Mouse (Mus musculus) liver, embryonic 13.5 days (tissue): ENCODE results near the gene Gm34653. TPM values are rescaled to one million over a fixed set of nuclear protein-coding genes. Genes with fewer than 3 reads are reported as not detected.
A peak's percentile ranks its signal among the peaks of the same experiment; 100 is the strongest.
"Not testable (repeated sequence)": the region's sequence is repeated elsewhere in the genome, so short reads cannot be mapped to it uniquely, and the experiment has no call there.

ENCODE experiments used
- ATAC-seq: fragments of 200-750 bp; cut with Nextera tagmentation; 2 replicates; pipeline ENCODE4 v1.8.0; 2017; ENCODE audit warnings: low read depth, mild to moderate bottlenecking, moderate number of reproducible peaks, moderate library complexity
- DNase-seq: peaks from one replicate; pipeline ENCODE4 v3.0.0; 2022
- H3K27ac ChIP-seq: fragments of 300-500 bp; sonication (generic); 2 replicates; pipeline ENCODE4 v1.5.1; 2015; ENCODE audit warnings: moderate library complexity, mild to moderate bottlenecking, inconsistent platforms
- H3K27me3 ChIP-seq: fragments of 300-500 bp; sonication (generic); 2 replicates; pipeline ENCODE4 v1.6.1; 2015; ENCODE audit warnings: mild to moderate bottlenecking, inconsistent platforms
- H3K36me3 ChIP-seq: fragments of 300-500 bp; sonication (generic); 2 replicates; pipeline ENCODE4 v1.6.1; 2015; ENCODE audit warnings: mild to moderate bottlenecking, inconsistent platforms
- H3K4me1 ChIP-seq: fragments of 300-500 bp; sonication (generic); replicated peaks from 2 replicates; pipeline ENCODE4 v1.6.1; 2015; ENCODE audit warnings: inconsistent platforms
- H3K4me2 ChIP-seq: fragments of 300-500 bp; sonication (generic); 2 replicates; pipeline ENCODE4 v1.6.1; 2015; ENCODE audit warnings: inconsistent platforms, mild to moderate bottlenecking, moderate library complexity
- H3K4me3 ChIP-seq: fragments of 300-500 bp; sonication (generic); replicated peaks from 2 replicates; pipeline ENCODE4 v1.5.1; 2015; ENCODE audit warnings: mild to moderate bottlenecking, inconsistent platforms
- H3K9ac ChIP-seq: fragments of 300-500 bp; sonication (generic); 2 replicates; pipeline ENCODE4 v1.6.1; 2015; ENCODE audit warnings: mild to moderate bottlenecking, inconsistent platforms
- H3K9me3 ChIP-seq: fragments of 300-500 bp; sonication (generic); replicated peaks from 2 replicates; pipeline ENCODE4 v1.6.1; 2016; ENCODE audit warnings: inconsistent platforms
- WGBS: fragments of 180-500 bp; shearing (Covaris S2); methylation state at CpG from one replicate; pipeline ENCODE4 v1.1.7; 2015; ENCODE audit not compliant: insufficient replicate concordance; 5-methylcytosine and 5-hydroxymethylcytosine counted together
- polyA plus RNA-seq: library from polyadenylated mRNA; unstranded; fragments of >200 nt; fragmentation: Nextera tagmentation; extraction: Ambion mirVana; gene quantifications from 2 replicates; pipeline ENCODE4 v1.2.1, GENCODE M21; 2015

The Gm34653 gene
- 0.08 TPM in 1 of 2 replicates, not detected in the other for polyA plus RNA-seq

GRCm38 (mm10) chr2:34832766-34833457 lies at the start of gene Gm34653:
Gm34653 (plus strand) TSS chr2:34833007.
- not testable (repeated sequence) for H3K4me2 ChIP-seq, DNase-seq, H3K27me3 ChIP-seq, H3K9me3 ChIP-seq, H3K4me3 ChIP-seq, H3K36me3 ChIP-seq, ATAC-seq, H3K27ac ChIP-seq, H3K9ac ChIP-seq, H3K4me1 ChIP-seq
- 57% methylated on average over 11 of the region's 11 CpGs for WGBS

GRCm38 (mm10) chr2:34783064-34784020 lies 49.5 kb upstream of the Gm34653 start:
- peak; percentile 88 for DNase-seq
- H3K27ac ChIP-seq: peak overlapping the region; percentile 99
- peak overlapping the region; percentile 70 for H3K9ac ChIP-seq
- WGBS: 30% methylated on average over 14 of the region's 14 CpGs
- no peaks in the 10 kb centered on the region for H3K9me3 ChIP-seq
- peak overlapping the region; percentile 64 for H3K4me2 ChIP-seq
- peaks cover 40% of the 10 kb centered on the region for H3K4me1 ChIP-seq
- no peaks in the 10 kb centered on the region for H3K27me3 ChIP-seq
- peak; percentile 98 for ATAC-seq
- H3K36me3 ChIP-seq: peaks cover 76% of the 10 kb centered on the region
- peak overlapping the region; percentile 32 for H3K4me3 ChIP-seq

GRCm38 (mm10) chr2:34784085-34784484 lies 48.7 kb upstream of the Gm34653 start:
- Histone ChIP-seq H3K9ac (peak overlapping the region; percentile 66; the same call in 1 of the 2 replicates), H3K36me3 (peaks cover 75% of the 10 kb centered on the region), H3K4me2 (no peak overlapping the region), H3K9me3 (no peaks in the 10 kb centered on the region), H3K4me1 (peaks cover 39% of the 10 kb centered on the region), H3K27ac (peak overlapping the region; percentile 99), H3K4me3 (no peak overlapping the region), H3K27me3 (no peaks in the 10 kb centered on the region)
- DNase-seq: peak; percentile 70
- no peak for ATAC-seq
- WGBS: 51% methylated on average over 2 of the region's 2 CpGs

- Histone ChIP-seq H3K27ac (0 out of 2 replicates have a peak overlapping the region, but pooled peaks have one; percentile 30), H3K4me3 (no peak overlapping the region), H3K9ac (no peak overlapping the region), H3K4me2 (no peak overlapping the region), H3K4me1 (0 out of 2 replicates have a peak, but pooled peaks cover 3% of the 10 kb centered on the region), H3K36me3 (peaks cover 60% of the 10 kb centered on the region), H3K9me3 (no peaks in the 10 kb centered on the region), H3K27me3 (no peaks in the 10 kb centered on the region)
- no peak for ATAC-seq
- 65% methylated on average over 8 of the region's 8 CpGs for WGBS
- DNase-seq: no peak
These were observed 42.5 kb upstream of the Gm34653 start for GRCm38 (mm10) chr2:34790282-34790681.

- H3K27ac ChIP-seq, H3K27me3 ChIP-seq, H3K9me3 ChIP-seq, H3K9ac ChIP-seq, H3K4me2 ChIP-seq, H3K4me3 ChIP-seq, H3K4me1 ChIP-seq, ATAC-seq, DNase-seq: not testable (repeated sequence)
- peaks cover 55% of the 10 kb centered on the region for H3K36me3 ChIP-seq
- WGBS: 85% methylated on average over 2 of the region's 2 CpGs
These were observed 40.3 kb upstream of the Gm34653 start for GRCm38 (mm10) chr2:34792543-34792942.

- H3K9me3 ChIP-seq: no peaks in the 10 kb centered on the region
- no peak overlapping the region for H3K4me2 ChIP-seq
- 95% methylated on average over 2 of the region's 2 CpGs for WGBS
- H3K9ac ChIP-seq: no peak overlapping the region
- DNase-seq (no peak), ATAC-seq (no peak)
- H3K4me3 ChIP-seq: no peak overlapping the region
- H3K4me1 ChIP-seq: peaks cover 17% of the 10 kb centered on the region
- peaks cover 42% of the 10 kb centered on the region for H3K36me3 ChIP-seq
- no peak overlapping the region for H3K27ac ChIP-seq
- no peaks in the 10 kb centered on the region for H3K27me3 ChIP-seq
These were observed 38.3 kb upstream of the Gm34653 start for GRCm38 (mm10) chr2:34794511-34794910.

- Histone ChIP-seq H3K36me3 (peaks cover 38% of the 10 kb centered on the region), H3K27me3 (no peaks in the 10 kb centered on the region), H3K9me3 (no peaks in the 10 kb centered on the region), H3K4me2 (no peak overlapping the region), H3K27ac (no peak overlapping the region), H3K4me3 (no peak overlapping the region), H3K4me1 (peaks cover 22% of the 10 kb centered on the region), H3K9ac (no peak overlapping the region)
- DNase-seq (no peak), ATAC-seq (no peak)
- 81% methylated on average over 7 of the region's 7 CpGs for WGBS
These were observed 37.4 kb upstream of the Gm34653 start for GRCm38 (mm10) chr2:34795426-34795825.

- Histone ChIP-seq H3K9me3 (no peaks in the 10 kb centered on the region), H3K27ac (peak within 1 kb of the TSS; percentile 87), H3K4me2 (peak within 1 kb of the TSS; percentile 84), H3K36me3 (peaks cover 26% of the 10 kb centered on the region), H3K4me3 (peak within 1 kb of the TSS; percentile 74), H3K4me1 (peaks cover 47% of the 10 kb centered on the region), H3K27me3 (no peaks in the 10 kb centered on the region), H3K9ac (peak within 1 kb of the TSS; percentile 88)
- DNase-seq (peak; percentile 86), ATAC-seq (peak; percentile 77)
- WGBS: 2% methylated on average over 44 of the region's 44 CpGs
These were observed 33.2 kb upstream of the Gm34653 start, which contains the start of gene Rabepk for GRCm38 (mm10) chr2:34799357-34800256. Rabepk (minus strand) TSS chr2:34799912.

GRCm38 (mm10) chr2:34800371-34800770 lies 32.4 kb upstream of the Gm34653 start:
- Histone ChIP-seq H3K27me3 (no peaks in the 10 kb centered on the region), H3K4me2 (peak overlapping the region; percentile 84), H3K9me3 (no peaks in the 10 kb centered on the region), H3K9ac (peak overlapping the region; percentile 88), H3K27ac (peak overlapping the region; percentile 87), H3K4me1 (peaks cover 53% of the 10 kb centered on the region), H3K4me3 (peak overlapping the region; percentile 74), H3K36me3 (peaks cover 22% of the 10 kb centered on the region)
- DNase-seq (no peak), ATAC-seq (no peak)
- WGBS: 29% methylated on average over 7 of the region's 7 CpGs

GRCm38 (mm10) chr2:34801516-34802482 lies 31.0 kb upstream of the Gm34653 start:
- DNase-seq (peak; percentile 97), ATAC-seq (peak; percentile 85)
- H3K27me3 ChIP-seq: no peaks in the 10 kb centered on the region
- H3K9ac ChIP-seq: peak overlapping the region; percentile 93
- peak overlapping the region; percentile 74 for H3K4me2 ChIP-seq
- H3K4me3 ChIP-seq: peak overlapping the region; percentile 80
- 5% methylated on average over 39 of the region's 39 CpGs for WGBS
- peaks cover 68% of the 10 kb centered on the region for H3K4me1 ChIP-seq
- peak overlapping the region; percentile 96 for H3K27ac ChIP-seq
- H3K36me3 ChIP-seq: peaks cover 29% of the 10 kb centered on the region
- H3K9me3 ChIP-seq: no peaks in the 10 kb centered on the region
